Mouse (Mus musculus): ENCODE measurements around the gene Ide.

DNA sequence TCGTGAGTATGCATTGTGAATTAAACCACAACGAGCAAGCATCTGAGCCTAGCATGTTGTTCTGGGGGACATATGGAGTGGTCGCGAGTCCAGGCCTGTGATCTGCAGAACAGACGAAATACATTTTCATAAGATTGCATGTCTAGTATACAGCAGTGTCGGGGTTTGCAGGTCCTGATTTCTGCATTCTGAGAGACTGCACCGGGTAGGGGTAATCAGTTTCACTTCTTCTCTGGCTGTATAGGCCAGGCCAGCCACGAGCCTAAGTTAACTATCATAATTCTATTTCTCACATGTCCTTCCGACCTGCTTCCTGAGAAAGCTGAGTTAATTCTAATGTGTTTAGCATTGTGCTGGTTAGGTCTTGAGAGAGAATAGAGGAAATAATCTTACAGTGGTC is 52.9 kb downstream of the Ide start:
- TF ChIP-seq POLR2A (IDR thresholded peaks at IDR 0.05; ENCODE audit: control insufficient read depth, low read depth, low read length) = no peak
- TF ChIP-seq CTCF (IDR thresholded peaks at IDR 0.05; ENCODE audit: control insufficient read depth, insufficient read depth, insufficient replicate concordance, low read depth, low read length) = no peak
